Mouse (Mus musculus) retina, postnatal 7 days (tissue): ENCODE measurements around the gene Vamp3.

Experiments
- DNase-seq: peaks from one replicate; pipeline ENCODE4 v3.0.0-alpha.2; 2012; ENCODE audit warnings: low read depth, low spot score

Gene Vamp3

DNA sequence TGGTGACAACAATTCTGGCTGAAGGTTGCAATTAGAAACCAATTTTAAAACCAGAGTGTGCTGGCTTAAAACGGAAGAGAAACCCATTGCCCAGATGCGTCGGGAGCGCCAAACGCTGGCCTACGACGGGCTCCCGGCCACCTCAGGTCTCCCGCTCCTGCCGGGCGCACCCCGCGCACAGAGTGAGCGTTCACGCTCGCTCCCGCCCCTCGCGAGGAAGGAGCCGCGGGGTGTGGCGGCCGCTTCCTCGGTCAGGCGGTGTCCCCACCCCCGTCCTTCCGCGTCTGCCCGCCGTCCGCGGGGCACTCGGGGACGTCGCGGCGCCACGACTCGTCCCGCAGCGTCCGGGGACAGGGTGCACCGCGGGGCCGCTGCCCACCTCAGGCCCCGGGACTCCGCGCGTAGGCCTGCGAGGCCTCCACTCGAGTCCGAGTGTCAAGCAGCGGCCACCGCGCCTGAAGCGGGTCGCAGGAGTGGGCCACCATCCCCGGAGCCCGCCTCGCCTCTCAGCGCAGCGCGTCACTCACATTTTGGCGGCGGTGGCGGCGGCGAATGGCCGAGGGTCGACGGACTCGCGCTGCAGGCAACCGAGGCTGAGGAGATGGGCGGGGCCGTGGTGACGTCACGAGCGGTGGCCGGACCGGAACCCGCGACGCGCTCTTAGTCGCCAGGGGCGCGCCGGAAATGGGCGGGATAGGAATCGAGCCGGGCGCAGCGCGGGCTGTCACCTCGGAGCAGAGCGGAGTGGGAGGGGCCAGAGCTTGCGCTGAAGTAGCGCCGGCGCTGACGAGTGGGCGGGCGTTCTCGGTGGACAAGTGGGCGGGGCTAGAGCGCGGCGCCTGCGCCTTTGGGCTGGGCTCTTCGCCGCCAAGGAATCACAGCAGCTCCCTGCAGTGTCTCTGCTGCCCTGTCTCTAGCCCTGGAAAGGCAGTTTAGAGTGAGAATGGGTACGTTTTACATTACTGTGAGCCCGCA lies at the start of gene Vamp3:
Gene Vamp3, minus strand, starts transcription at position 617 of the 975 bp plus-strand sequence.
- peak; percentile 98 for DNase-seq

DNA sequence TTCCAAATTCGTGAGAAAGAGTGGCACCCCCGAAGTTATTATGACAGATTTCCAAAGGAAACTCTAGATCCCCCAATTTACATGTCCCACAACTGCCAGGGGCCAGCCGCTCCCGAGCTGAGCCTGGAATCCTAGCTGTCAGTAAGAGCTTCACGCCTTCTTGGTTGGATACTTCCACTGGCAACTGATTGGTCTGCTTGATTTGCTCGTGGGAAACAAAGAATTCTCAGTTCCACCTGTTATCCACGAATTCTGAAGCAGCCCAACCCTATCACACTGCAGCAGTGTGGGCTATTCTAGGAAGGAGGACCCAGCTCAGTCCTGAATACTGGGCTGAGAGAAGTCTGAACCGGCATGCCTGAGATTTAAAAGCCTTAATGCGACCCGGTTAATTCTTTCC lies 48.7 kb upstream of the Vamp3 start:
- DNase-seq: no peak

DNA sequence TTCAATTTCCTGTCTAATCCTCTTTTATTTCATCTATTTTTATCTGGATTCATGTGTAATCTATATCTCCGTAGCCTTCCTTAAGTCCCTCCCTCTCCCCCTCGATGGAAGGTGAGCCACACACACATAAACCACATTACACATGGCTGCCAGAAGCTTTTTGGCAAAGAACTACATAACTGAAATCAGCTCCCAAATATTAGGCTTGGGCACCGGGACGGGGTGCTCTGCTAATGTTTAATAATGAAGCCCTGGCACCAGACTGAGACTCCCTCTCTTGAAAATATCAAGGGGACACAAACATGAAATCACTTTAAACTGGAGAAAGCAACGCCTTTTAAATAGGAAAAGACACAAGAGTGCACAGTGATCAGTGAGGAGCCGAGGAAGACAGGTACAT lies 48.1 kb upstream of the Vamp3 start:
- no peak for DNase-seq

DNA sequence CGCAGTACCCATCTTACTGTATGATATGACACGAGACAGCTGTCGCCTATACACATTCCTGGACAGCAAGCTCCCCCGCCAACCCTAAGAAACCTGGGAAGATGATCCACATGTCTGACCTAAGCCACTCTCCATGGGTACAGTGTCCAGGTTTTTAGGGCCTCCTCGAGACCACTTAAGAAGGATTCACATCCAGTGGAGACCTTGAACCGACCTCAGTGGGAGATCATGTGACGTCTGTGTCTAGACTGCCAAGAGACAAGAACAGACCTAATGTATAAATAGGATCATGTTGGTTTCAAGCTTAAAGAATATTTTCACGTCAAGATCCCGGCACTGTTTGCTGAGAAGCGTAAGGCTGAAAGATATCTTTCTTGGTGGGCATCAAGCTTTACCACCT lies 46.4 kb upstream of the Vamp3 start:
- DNase-seq: no peak

DNA sequence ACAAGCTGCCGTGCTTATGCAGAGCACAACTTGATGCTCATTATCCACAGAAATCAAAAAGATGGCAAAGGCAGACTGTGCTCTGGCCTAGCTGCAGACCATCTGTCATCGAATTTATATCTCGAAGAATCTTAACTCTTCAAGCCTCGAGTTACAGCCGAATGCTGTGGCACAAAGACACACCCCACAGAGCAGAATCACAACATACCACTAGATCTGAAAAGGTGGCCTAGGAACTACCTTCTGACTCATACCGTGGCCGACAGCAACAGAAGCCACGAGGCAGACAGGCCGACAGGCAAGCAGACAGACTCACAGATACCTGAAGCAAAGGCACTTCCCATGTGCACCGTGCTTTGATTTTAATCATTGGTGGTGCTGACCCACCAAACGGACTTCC lies 45.9 kb upstream of the Vamp3 start:
- DNase-seq: no peak

DNA sequence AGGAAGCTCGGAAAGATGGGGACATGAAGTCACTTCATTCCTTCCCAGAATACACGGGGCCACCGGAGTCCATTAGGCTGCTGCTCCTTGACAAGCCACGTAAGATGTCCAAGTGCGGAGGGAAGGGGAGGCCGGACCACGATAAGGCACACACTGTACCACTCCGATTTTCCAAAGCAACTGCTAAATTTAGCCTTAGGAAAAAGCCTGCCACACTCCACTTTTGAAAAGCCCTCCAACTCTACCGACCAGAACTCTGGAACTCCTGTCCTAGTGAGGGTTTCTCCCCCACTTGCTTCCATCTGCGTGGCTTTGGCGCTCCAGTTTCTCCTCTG lies 39.3 kb upstream of the Vamp3 start:
- no peak for DNase-seq

DNA sequence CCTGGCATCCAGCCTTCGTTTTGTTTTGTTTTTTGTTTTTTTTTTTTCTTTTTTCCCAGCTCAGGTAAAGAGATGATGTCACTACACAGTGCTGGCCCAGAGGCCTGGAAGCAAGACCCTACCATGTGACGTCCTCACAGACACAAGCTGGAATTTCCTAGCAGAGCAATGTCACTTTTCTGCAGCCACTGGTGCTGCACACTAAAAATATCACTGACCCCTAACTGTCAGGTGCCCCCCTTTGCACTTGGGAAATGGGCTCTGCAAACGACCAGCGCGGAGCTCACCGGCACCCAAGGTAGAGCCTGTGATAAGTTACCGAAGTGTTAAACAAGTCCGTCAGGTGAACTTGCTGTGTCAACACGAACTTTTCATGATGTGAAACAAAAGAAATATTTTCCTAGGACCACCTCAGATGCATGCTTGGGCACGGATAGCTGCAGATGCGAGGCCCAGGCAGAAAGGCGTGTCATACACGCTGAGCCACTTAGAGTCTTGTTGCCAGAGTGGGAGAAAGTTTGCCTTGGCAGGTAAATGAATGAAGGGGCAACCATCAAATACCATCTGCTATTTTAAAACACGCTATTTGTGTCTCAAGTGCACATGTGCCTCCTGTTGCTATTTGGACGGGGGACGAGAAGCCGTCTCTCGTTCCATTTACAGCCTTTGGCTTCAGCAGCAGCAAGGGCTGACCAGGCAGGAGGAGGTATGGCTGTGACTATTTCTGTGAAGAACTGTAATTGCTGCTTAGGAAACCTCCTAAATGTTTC lies 38.8 kb upstream of the Vamp3 start:
- DNase-seq: no peak

DNA sequence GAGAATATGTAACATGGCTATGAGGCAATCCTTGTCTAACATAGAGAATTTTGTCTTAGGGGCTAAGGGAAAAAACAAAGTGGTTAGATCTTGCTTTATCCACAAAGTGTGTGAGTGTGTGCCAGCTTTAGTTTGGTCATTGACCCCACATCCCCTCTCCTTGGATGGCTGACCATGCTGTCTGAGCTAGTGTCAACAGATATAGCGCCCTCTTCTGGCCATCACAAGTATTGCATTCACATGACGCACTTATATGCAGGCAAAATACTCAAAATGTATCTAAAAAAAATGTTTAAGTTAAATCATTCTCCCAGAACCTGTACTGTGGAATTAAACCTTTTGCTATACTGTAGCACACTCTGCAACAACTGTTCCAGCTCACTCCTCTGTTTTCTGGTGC lies 37.4 kb upstream of the Vamp3 start:
- DNase-seq: no peak

DNA sequence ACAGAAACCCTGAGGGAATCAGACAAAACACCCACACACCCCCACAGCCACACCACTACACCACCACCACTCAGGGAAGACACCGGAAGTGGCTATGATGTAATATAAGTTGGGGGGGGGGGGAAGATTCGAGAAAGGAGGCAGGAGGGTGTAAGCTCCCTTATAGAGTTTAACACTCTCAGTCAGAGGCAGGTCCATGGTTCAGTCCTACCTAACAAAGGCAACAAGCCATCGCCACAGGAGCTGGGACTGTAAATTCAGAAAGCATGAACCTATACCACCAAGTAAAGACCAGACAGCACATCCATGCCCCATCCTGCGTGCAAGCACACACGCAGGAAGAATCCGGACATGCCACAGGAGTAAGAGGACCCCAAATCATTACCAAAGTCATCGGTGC lies 31.5 kb upstream of the Vamp3 start, which contains the start of gene Gm13090:
Gene Gm13090, plus strand, starts transcription at position 301 of the 400 bp plus-strand sequence.
- no peak for DNase-seq

DNA sequence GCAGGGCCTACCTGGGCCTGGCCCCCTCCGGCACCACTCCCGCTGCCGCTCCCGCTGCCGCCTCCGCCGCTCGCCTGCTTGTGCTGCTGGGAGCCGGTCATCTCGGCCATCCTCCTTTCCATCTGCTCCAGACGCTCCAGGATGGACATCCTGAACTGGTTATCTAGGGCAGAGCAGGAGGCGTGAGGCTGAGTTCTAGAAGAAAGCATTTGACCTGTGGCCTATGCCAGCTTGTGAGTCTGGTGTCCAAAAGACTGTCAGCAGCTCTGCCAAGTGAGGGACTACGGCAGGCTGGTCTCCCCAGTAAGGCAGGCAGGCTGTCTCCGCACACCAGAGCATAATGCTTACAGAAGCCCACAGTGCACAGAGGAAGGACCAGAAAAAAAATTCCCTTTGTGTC lies 31.1 kb upstream of the Vamp3 start:
- no peak for DNase-seq

DNA sequence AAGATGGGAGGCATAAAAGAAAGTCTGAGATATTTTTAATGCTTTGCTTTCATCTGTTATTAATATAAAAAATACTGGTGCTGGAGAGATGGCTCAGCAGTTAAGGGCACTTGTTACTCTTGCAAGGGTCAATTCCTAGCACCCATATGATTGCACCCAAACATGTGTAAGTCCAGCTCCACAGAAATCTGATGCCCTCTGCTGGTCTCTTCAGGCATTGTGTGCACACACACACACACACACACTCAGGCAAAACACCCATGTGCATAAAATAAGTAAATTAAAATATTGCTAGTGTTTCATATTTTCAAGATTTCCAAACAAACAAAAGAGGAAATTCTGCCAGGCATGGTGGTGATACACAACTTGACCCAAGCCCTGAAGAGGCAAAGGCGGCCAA lies 29.6 kb upstream of the Vamp3 start:
- no peak for DNase-seq

DNA sequence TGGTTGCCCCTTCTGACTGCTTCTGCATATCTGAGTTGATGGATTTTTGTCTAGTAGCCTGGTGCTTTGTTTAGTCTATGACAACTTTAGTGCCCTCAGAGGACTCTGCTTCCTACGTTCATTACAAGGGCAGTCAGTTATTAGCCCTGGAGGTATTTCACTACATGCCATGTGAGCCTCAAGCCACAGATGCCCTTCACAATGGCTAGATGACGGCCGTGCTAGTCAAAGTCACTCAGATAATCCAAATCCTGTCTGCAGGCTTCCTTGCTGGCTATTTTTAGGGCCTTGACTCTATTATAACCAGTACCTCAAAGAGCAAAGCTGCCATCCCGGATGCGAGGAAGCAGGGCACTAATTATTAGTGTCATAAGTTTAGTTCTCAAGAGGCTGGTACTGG lies 25.3 kb upstream of the Vamp3 start:
- DNase-seq: no peak

DNA sequence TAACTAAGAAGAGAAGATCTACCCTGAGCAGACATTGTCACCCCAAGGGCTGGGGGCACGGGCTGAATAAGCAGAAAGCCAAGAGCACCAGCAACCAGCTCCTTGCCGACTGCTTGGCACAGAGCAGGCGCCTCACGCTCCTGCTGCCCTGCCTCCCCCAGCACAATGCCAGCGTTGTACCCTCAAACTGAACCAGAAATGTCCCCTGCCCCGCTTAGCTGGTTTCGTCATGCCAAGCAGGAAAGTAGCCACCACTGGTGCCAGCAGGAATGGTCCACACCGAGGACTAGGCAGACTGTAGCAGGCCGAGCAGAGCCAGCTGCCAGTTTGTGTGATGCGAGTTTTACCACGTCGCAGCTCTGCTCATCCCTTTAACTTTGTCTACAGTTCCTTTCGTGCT lies 24.2 kb upstream of the Vamp3 start:
- no peak for DNase-seq

DNA sequence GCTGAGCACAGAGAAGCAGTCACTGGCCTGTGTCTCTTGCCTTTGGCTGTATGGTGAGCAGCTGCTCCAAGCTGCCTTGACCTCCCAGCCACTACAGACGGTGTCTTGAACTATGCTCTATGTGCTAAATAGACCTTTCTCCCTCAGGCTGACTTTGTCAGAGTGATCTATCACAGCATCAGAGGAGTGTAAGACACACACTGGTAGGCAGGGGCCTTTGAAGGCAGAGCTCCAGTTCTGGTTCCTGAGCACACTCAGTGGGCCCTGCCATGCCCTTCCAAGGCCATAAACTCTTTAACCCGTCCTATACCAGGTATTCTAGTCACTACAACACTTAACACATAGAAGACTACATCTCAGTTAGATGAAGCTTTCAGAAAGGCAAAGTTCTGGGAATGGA lies 23.6 kb upstream of the Vamp3 start:
- no peak for DNase-seq

DNA sequence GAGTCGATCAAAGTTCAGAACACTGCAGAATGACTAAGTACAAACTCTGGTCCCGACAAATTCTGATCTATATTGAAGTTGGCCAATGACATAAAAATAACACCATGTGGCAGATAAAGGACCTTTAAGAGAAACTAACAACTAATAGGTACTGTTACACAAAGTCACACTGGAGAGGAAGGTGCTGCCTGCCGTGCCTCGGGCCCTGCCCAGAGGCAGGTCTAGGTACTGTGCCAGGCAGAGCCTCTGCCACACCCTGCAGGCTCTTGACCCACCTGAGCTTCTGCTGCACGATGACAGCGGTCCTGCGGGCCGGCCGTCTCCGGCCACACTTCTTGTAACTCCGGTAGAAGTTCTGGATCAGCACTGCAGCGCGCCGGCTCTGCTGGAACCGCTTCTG lies 17.1 kb upstream of the Vamp3 start:
- no peak for DNase-seq

DNA sequence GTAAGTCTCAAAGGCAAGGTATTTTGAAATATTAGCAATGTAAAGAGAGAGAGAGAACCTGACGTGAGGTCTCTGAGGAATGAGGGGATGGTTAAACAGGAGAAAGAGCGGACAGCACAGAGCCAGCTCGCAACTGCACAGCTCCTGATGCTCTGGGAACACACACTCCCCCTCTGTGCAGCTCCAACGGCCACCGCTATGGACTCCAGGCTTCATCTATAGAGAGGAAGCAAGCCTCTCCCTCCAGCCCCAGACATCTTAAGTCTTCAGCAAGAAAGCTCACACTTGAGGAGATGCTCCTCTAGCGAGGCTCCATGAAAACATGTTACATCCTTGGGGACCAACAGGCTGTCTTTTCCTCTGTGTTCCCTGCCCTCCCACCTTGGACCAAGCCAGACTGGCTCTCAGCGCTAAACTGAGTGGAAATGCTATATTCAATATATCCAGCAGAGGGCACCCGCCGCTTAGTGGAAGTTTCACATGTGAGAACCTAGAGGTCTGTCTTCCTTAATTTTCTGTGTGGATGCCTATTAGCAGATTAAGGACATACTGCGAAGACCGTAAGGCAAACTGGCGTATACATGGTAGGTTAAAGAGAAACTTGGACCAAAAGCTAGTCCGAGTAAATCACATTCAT lies 15.5 kb upstream of the Vamp3 start:
- DNase-seq: peak; percentile 65

DNA sequence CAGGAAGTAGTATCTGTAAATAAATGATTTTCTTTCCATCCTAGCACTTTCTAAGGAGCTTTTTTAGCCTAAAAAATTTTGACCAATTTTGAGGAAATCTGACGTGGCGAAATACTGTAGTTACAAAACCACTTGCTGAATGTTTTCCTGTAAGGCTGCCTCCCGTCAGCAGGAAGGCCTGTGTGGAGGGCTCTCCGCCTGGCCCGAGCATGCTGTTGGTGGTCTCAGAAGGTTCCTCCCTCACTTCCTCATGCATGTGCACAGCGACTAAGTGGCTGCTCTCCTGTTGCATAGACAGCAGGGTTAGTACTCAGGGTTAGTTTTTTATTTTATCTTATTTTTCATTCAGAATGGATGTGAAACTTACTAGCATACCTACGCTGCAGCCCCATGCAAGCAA lies 13.2 kb upstream of the Vamp3 start:
- DNase-seq: no peak

DNA sequence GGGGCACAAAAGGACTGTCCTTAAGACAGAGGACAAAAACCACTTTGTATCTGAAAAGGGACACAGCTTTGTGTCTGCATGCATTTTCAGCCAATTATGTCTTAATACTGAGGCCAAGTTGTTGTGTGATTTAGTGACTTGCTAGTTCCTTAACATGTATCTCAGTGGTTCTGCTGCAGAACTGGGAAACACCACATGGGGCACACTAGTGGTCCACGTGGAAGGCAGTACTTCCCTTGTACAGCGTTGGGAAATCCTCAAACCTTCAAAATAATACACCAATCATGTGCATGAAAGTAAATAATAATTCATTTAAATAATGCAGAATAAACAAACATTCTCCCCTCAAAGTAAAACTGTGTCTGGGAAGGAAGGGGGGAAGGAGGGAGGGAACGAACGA lies 11.0 kb upstream of the Vamp3 start:
- DNase-seq: no peak

DNA sequence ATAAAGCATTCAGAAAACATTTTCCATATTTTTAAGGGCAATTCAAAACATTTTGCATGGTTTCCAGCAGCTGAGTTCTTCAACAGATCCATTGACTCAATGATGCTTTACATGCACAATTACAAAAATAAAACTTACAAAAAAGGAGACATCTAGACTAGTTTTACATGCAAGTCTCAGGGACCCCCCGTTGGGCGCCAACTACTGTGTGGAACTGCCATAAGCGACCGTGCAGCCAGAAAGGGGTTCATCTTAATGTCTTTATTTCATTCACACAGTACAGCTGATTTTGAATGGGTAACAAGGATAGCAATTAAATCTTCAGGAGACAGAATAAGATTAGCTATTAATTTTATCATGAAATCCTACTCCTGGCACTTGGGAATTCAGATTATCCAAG lies 1.8 kb upstream of the Vamp3 start:
- no peak for DNase-seq

DNA sequence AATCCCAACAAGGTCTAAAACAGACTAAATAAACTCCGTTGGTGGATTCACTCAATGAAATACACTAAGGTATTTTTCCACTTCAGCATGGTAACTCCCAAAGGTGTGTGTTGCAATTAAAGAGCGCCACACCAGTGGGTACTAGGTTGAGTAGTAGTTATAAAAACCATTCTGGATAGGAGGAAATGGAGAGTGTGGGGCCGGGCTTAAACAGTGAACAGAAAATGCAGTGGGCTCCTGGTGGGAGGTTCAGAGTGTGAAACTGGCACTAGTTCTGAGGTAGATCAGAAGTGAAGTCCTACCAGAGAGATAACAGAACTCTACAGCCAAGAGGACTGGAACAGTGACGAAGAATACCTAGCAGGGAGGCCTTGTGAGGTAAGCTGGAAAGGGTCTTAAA lies 871 bp upstream of the Vamp3 start:
- DNase-seq: no peak

DNA sequence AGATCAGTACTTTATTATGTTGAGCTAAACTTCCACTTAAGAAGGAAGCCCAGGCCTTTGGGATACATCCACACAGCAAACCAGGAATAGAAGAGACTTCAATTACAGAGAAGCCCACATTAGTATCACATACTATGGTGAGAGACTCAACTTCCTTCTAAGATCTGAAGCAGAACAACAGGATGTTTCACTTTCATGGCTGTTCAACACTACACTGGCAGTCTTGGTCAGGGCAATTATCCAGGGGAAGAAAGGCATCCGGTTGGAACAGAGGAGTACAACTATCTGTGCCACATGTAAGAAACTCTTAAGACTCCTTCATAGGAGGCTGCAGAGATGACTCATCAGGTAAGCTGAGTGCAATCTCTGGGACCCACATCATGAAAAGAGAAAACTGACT lies 6.6 kb downstream of the Vamp3 start:
- no peak for DNase-seq

DNA sequence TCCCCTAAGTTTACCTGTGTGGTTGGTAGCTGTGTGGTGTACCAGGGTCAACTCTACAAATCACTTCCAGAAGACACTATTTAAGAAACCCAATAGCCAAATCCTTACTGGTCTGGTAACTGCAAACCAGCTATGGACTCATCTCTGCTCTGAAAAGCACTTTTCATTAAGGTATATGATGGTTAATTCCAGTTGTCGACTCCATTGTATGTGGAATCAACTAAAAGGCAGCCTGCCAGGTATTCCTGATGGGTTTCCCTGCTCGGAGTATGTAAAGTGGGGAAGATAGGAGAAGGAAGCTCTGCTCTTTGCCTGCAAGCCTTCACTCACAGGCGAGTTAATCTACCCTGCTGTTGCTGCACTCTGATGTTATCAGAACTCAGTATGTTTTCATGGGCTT lies 11.2 kb downstream of the Vamp3 start:
- no peak for DNase-seq
